Mouse (Mus musculus) urinary bladder, postnatal 10 days (tissue): ENCODE measurements around the gene Chrdl2.

ENCODE experiments used
- DNase-seq: peaks from one replicate; pipeline ENCODE4 v3.0.0; 2022; ENCODE audit warnings: low spot score

The Chrdl2 gene

GRCm38 (mm10) chr7:99982256-99983242 lies 23.4 kb upstream of the Chrdl2 start:
- no peak for DNase-seq

DNA sequence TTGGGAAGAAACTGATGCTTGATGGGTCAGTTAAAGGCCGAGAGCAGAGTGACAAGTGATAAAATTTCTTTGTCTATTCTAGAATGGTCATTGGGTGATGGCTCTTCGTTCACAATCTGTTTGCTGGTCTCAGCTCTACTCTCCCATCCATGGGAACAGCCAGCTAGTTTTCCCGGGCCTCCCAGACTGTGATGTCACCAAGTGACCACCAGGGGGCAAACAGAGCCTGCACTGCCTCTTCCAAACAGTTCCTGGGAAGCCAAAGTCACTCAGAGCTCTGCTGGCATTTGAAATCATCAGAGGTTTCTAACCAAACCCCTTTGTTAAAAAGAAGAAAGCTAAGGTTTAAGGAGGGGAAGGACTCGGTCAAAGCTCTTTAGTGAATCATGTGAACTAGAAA lies 17.2 kb upstream of the Chrdl2 start:
- DNase-seq: peak; percentile 48

- DNase-seq: no peak
Observed at GRCm38 (mm10) chr7:99989844-99990760, 15.9 kb upstream of the Chrdl2 start.

GRCm38 (mm10) chr7:99990990-99991707 lies 14.8 kb upstream of the Chrdl2 start:
- no peak for DNase-seq

DNA sequence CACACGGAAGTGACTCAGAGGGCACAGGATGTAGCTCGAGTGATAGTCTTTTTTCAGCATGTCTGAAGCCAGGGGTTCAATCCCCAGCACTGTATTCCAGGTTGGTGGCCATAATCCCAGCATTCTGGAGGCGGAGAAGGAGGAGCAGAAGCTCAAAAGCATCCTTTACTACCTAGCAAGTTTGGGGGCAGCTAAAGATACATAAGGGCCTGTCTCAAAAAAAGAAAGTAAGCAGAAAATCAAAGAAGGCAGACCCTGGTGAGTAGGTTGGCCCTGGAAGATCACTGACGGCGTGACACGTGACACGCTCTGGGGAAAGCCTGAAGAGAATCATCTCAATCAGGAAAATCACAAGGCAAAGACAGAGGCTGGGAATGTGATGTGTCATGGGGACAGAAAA lies 12.8 kb upstream of the Chrdl2 start:
- no peak for DNase-seq

DNA sequence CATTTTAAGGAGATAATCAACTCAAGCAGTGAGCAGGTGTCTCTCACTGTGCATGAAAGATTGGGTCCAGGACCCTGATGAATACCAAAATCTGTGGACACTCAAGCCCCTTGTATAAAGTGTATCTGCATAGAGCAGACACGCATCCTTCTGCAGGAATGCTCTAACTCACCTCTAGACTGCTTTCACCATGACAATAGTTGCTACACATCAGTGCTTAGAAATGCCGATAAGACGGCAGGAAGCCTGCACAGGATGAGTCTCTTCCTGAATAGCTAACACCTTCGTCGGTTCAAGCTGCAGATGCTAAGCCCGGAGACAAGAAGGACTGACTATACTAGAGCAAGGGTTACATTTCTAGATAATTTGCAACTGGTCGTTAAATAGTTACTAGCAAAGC lies 10.8 kb upstream of the Chrdl2 start:
- DNase-seq: no peak

GRCm38 (mm10) chr7:99998668-99999067 lies 7.3 kb upstream of the Chrdl2 start:
- DNase-seq: no peak

- DNase-seq: no peak
Observed at GRCm38 (mm10) chr7:100003781-100004180, 2.2 kb upstream of the Chrdl2 start.

GRCm38 (mm10) chr7:100006411-100006810 lies 439 bp downstream of the Chrdl2 start:
- DNase-seq: no peak

DNA sequence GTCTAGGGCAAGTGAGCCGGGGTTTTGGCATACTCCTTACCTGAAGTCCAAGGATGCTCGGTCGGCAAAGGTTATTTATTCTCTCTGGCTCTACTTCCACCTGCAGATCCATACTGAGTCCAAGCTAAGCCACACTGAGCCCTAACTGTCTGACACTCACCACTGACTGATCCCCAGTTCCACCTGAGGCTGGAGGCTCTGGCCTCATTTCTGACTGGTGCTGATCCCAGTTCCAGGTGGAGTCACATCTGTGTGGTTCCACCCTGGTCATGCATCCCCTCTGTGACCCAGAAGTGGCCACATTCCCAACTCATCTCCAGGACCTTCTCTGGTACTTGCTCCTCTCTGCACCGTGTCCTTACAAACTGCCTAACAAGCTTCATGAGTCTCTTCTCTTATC lies 2.8 kb downstream of the Chrdl2 start:
- no peak for DNase-seq

- DNase-seq: no peak
Observed at GRCm38 (mm10) chr7:100009640-100010039, 3.7 kb downstream of the Chrdl2 start.

GRCm38 (mm10) chr7:100010711-100011110 lies 4.7 kb downstream of the Chrdl2 start:
- DNase-seq: no peak

DNA sequence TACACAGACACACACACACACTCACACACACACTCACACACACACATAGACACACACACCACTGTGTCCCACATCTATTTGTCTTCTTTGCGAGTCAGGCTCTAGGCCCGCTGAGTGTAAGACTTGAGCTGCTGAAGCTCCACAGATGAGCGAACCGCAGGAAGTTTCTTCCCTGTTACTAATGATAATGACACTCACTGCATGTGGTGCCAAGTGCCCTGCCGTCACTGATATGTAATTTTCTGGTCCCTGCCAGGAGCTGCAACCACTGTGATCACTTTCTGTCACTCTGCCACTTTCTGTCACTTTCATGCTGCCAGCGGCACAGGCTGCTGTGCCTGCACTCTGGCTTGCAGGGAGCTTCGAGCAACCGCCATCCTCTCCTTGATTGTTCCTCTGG lies 6.1 kb downstream of the Chrdl2 start:
- DNase-seq: no peak

DNA sequence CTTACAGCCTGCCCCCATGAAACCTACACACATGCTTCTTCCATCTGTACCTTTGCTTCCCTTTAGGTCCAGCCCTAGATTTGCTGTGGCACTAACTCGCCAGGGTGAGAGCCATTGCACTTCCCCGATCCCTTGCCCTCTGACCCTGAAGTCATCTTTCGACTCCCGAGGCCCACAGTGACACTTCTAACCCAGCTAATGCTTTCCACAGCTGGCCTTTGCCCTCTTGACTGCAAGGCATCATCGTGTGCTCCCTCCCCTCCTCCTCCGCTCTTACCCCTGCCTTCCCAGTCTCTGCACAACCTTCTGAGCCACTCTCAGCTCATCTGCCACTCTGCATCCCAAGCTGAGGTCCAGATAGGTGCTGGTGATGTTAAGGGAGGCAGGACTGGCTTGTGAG lies 6.5 kb downstream of the Chrdl2 start:
- DNase-seq: no peak

- DNase-seq: no peak
Observed at GRCm38 (mm10) chr7:100014123-100014600, 8.2 kb downstream of the Chrdl2 start.

DNA sequence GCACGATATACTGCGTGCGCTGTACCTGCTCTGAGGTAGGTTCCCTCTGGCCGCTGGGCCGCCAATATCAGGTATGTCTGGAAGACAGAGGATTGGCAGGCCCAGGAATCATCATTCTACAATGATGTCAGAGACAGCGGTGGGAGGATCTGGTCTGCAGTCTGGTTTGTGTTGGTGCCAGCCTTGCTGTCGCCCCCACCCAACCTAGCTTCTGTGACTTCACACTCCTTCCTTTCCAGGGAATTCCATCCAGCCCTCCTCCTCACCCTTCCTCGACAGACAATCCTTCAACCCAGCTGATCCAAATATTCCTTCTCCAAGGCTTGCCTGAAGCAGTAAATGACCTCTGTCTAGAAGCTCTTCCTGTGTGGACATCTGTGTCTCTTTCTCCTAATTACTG lies 11.1 kb downstream of the Chrdl2 start:
- DNase-seq: no peak

DNA sequence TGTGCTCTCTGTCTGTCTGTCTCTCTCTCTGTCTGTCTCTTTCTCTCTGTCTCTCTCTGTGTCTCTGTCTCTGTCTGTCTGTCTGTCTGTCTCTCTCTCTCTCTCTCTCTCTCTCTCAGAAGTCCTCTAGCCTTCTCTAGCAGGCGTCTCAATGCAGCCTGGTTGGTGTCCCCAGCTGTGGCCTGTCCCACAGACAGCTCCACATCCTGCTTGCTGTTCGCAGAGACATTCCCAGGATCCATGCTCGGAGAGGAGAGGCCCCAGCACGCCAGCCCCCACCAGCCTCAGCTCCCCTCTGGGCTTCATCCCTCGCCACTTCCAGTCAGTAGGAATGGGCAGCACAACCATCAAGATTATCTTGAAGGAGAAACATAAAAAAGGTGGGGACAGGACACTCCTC lies 21.4 kb downstream of the Chrdl2 start:
- DNase-seq: no peak

DNA sequence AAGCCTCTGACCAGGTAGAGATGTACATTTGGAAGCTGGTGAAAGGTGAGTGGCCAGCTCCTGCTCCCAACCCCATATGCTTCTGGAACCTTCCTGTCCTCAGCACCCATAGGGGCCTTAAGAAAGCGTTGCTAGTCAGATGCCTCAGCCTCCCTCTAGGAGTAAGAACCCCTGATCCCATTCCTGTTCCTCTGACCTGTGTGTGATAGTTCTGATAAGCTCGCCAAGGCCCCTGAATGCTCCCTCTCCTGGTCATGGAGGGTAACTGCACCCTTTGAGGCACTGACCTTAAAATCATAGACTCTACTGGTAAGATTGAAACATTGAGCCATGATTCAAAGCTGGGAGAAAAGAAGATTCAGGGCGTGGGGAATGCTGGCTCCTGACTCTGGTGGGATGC lies 23.3 kb downstream of the Chrdl2 start:
- no peak for DNase-seq

- no peak for DNase-seq
Observed at GRCm38 (mm10) chr7:100030996-100031749, 25.2 kb downstream of the Chrdl2 start.

- DNase-seq: no peak
Observed at GRCm38 (mm10) chr7:100033672-100034071, 27.7 kb downstream of the Chrdl2 start.

DNA sequence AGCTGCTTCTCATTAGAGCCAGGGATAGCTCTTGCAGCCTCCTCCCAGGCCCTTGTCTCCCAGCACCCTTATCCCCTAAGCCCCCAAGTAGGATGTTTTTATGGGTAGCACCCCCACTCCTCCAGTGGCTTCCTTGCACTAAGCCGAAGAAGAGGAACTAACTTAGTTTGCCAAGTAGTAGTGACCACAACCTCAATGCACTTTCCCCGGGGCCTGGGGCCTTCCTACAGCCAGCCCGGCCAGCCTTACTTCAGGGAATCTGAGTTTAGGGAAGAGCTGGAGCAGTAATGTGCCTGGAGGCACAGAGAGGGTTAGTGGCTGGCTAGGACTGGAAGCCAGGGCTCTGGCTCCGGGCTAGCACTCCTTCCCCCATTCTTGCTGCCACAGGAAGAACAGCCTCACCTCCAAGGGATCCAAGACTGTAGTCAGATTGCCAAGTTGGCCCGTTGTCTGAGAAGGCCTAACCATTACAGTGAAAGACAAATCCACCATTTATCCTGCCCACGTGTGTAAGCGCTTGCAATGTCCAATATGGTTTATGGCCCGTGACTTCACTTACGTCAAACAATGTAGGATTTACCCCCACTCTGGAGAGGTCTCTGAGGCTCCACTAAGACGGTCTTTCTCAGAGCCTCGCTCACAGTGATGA lies 29.0 kb downstream of the Chrdl2 start:
- DNase-seq: no peak
